Mouse (Mus musculus): Measurements from ENCODE around the gene Bscl2.

GRCm38 (mm10) chr19:8875031-8875430 lies 37.8 kb downstream of the Bscl2 start:
- TF ChIP-seq CTCF (IDR thresholded peaks at IDR 0.05; ENCODE audit: borderline replicate concordance, control insufficient read depth, extremely low read depth, insufficient read depth, low read length, poor library complexity) (no peak), POLR2A (IDR thresholded peaks at IDR 0.05; ENCODE audit: control insufficient read depth, extremely low read depth, insufficient read depth, low read length, poor library complexity) (no peak)

Measured in thymus, adult 2 months (tissue).